Mouse (Mus musculus) ES-E14 (cell line): ENCODE measurements around the gene Myo1b.

ENCODE experiments used
- CHD2 ChIP-seq: IDR thresholded peaks from 2 replicates; pipeline ENCODE4 v1.6.1; 2014; ENCODE audit warnings: mild to moderate bottlenecking, low read depth, low read length, inconsistent platforms
- HCFC1 ChIP-seq: IDR thresholded peaks from 2 replicates; pipeline ENCODE4 v1.6.1; 2012; ENCODE audit warnings: low read length, inconsistent platforms, borderline replicate concordance; ENCODE audit not compliant: insufficient read depth
- MAFK ChIP-seq: IDR thresholded peaks from 2 replicates; pipeline ENCODE4 v1.6.1; 2014; ENCODE audit warnings: mild to moderate bottlenecking, low read depth, low read length, inconsistent platforms; ENCODE audit not compliant: insufficient read depth
- ZC3H11A ChIP-seq: IDR thresholded peaks from 2 replicates; pipeline ENCODE4 v1.6.1; 2012; ENCODE audit warnings: low read depth, mild to moderate bottlenecking, inconsistent platforms, low read length, borderline replicate concordance
- ZNF384 ChIP-seq: IDR thresholded peaks from 2 replicates; pipeline ENCODE4 v1.6.1; 2012; ENCODE audit warnings: low read depth, low read length, inconsistent platforms

GRCm38 (mm10) chr1:51821701-51822495 lies 94.0 kb downstream of the Myo1b start:
- TF ChIP-seq CHD2: no peak
- TF ChIP-seq ZC3H11A: no peak
- no peak for TF ChIP-seq MAFK
- TF ChIP-seq HCFC1: no peak
- TF ChIP-seq ZNF384: no peak
